7 mouse cellular contexts compared by ENCODE assay signal in genomic region chr6:87733131-87733930, GRCm38 (mm10). TPM values are rescaled to one million over a fixed set of nuclear protein-coding genes. Genes with fewer than 3 reads are reported as not detected.
DNase-seq lines count a peak whose midpoint lies in the region; ATAC-seq and TF ChIP-seq lines count a peak whose summit lies in the region.

No protein-coding gene starts in this region.

- no peak for TF ChIP-seq CTCF in cortical plate, adult 2 months (IDR thresholded peaks at IDR 0.05; ENCODE audit: extremely low read depth, insufficient read depth, low read length)

- H3K4me3 ChIP-seq in cortical plate, adult 2 months (ENCODE audit: insufficient read depth, low read length): peak overlapping the region; percentile 42
- peak overlapping the region; percentile 42 for H3K4me3 ChIP-seq in forebrain, embryonic 15.5 days
- H3K4me3 ChIP-seq in hindbrain, embryonic 16.5 days (ENCODE audit: low read length): peak overlapping the region; percentile 75
- no peak overlapping the region; the same call in 1 of the 2 replicates for H3K4me3 ChIP-seq in liver, embryonic 16.5 days (ENCODE audit: low read depth, low read length)
- H3K4me3 ChIP-seq in stomach, embryonic 15.5 days (replicated peaks): peak overlapping the region; percentile 42; the same call in 1 of the 2 replicates

- H3K4me1 ChIP-seq in cortical plate, adult 2 months (ENCODE audit: control insufficient read depth, insufficient read depth, low read length): peaks cover 2% of the 10 kb centered on the region
- H3K4me1 ChIP-seq in forebrain, embryonic 15.5 days: peaks cover 36% of the 10 kb centered on the region
- peaks cover 26% of the 10 kb centered on the region for H3K4me1 ChIP-seq in hindbrain, embryonic 16.5 days (ENCODE audit: control insufficient read depth, insufficient read depth, low read depth, low read length)
- H3K4me1 ChIP-seq in liver, embryonic 16.5 days (ENCODE audit: control insufficient read depth, low read depth, low read length): peaks cover 20% of the 10 kb centered on the region
- H3K4me1 ChIP-seq in stomach, embryonic 15.5 days: peaks cover 34% of the 10 kb centered on the region

- no peaks in the 10 kb centered on the region for H3K36me3 ChIP-seq in forebrain, embryonic 15.5 days
- no peaks in the 10 kb centered on the region for H3K36me3 ChIP-seq in hindbrain, embryonic 16.5 days (ENCODE audit: control insufficient read depth, insufficient read depth, low read length)
- no peaks in the 10 kb centered on the region for H3K36me3 ChIP-seq in liver, embryonic 16.5 days (ENCODE audit: control insufficient read depth, insufficient read depth)
- no peaks in the 10 kb centered on the region for H3K36me3 ChIP-seq in stomach, embryonic 15.5 days

- H3K27ac ChIP-seq in cortical plate, adult 2 months (ENCODE audit: insufficient read depth, low read length): no peak overlapping the region
- no peak overlapping the region for H3K27ac ChIP-seq in forebrain, embryonic 15.5 days (replicated peaks)
- no peak overlapping the region for H3K27ac ChIP-seq in hindbrain, embryonic 16.5 days (ENCODE audit: low read depth, low read length)
- no peak overlapping the region for H3K27ac ChIP-seq in liver, embryonic 16.5 days (ENCODE audit: low read length)
- H3K27ac ChIP-seq in stomach, embryonic 15.5 days: peak overlapping the region; percentile 52

- no peak for DNase-seq in embryo, embryonic 10.5 days (ENCODE audit: low spot score)

- H3K27me3 ChIP-seq in forebrain, embryonic 15.5 days: peaks cover 61% of the 10 kb centered on the region
- H3K27me3 ChIP-seq in hindbrain, embryonic 16.5 days (replicated peaks; ENCODE audit: control insufficient read depth, insufficient read depth, low read length): peaks cover 2% of the 10 kb centered on the region; the same call in 1 of the 2 replicates
- peaks cover 61% of the 10 kb centered on the region for H3K27me3 ChIP-seq in liver, embryonic 16.5 days (ENCODE audit: control insufficient read depth, insufficient read depth, low read depth, low read length)
- peaks cover 45% of the 10 kb centered on the region for H3K27me3 ChIP-seq in stomach, embryonic 15.5 days (replicated peaks)

- no peak for ATAC-seq in forebrain, embryonic 15.5 days (replicated peaks)
- ATAC-seq in hindbrain, embryonic 16.5 days: no peak
- peak; percentile 63; the same call in 1 of the 2 replicates for ATAC-seq in liver, embryonic 16.5 days (ENCODE audit: low read depth)
- peak; percentile 23; the same call in 1 of the 2 replicates for ATAC-seq in stomach, embryonic 15.5 days (ENCODE audit: insufficient read depth, low FRiP score, low read depth)
- no peak for ATAC-seq in erythroid progenitor cell, adult 5-6 weeks (replicated peaks; ENCODE audit: low FRiP score, poor library complexity, severe bottlenecking)

- TF ChIP-seq POLR2A in cortical plate, adult 2 months (IDR thresholded peaks at IDR 0.05; ENCODE audit: extremely low read depth, insufficient read depth, low read length): no peak

- peak overlapping the region; percentile 88 for H3K4me2 ChIP-seq in forebrain, embryonic 15.5 days (replicated peaks)
- H3K4me2 ChIP-seq in hindbrain, embryonic 16.5 days (ENCODE audit: low read length): peak overlapping the region; percentile 95
- H3K4me2 ChIP-seq in liver, embryonic 16.5 days (ENCODE audit: low read depth, low read length): peak overlapping the region; percentile 57; the same call in 1 of the 2 replicates
- peak overlapping the region; percentile 90 for H3K4me2 ChIP-seq in stomach, embryonic 15.5 days

- 25% methylated on average over 14 of the region's 14 CpGs for WGBS in forebrain, embryonic 15.5 days
- WGBS in hindbrain, embryonic 16.5 days: 24% methylated on average over 14 of the region's 14 CpGs
- WGBS in liver, embryonic 16.5 days (ENCODE audit: insufficient replicate concordance): 33% methylated on average over 14 of the region's 14 CpGs
- 31% methylated on average over 14 of the region's 14 CpGs for WGBS in stomach, embryonic 15.5 days

- no peaks in the 10 kb centered on the region for H3K9me3 ChIP-seq in forebrain, embryonic 15.5 days
- H3K9me3 ChIP-seq in hindbrain, embryonic 16.5 days (ENCODE audit: control insufficient read depth, low read length): no peaks in the 10 kb centered on the region
- H3K9me3 ChIP-seq in liver, embryonic 16.5 days (replicated peaks; ENCODE audit: control insufficient read depth, low read length): no peaks in the 10 kb centered on the region
- H3K9me3 ChIP-seq in stomach, embryonic 15.5 days: no peaks in the 10 kb centered on the region

- H3K9ac ChIP-seq in forebrain, embryonic 15.5 days (replicated peaks): no peak overlapping the region
- H3K9ac ChIP-seq in hindbrain, embryonic 16.5 days (ENCODE audit: low read depth, low read length): peak overlapping the region; percentile 58
- H3K9ac ChIP-seq in liver, embryonic 16.5 days (ENCODE audit: low read depth, low read length): no peak overlapping the region
- no peak overlapping the region for H3K9ac ChIP-seq in stomach, embryonic 15.5 days

RNA-seq across cellular contexts. Expression of gene Efcc1, which starts 2.7 kb away (rescaled TPM):
- polyA plus RNA-seq in cortical plate, adult 2 months (2012; rRNA removed): 6.3 and 6.7 TPM in 2 replicates
- 2.0 TPM in 2 replicates for polyA plus RNA-seq in forebrain, embryonic 15.5 days (2015; fragmentation: Nextera tagmentation; extraction: Ambion mirVana)
- 6.3 and 6.6 TPM in 2 replicates for polyA plus RNA-seq in hindbrain, embryonic 16.5 days (2015; fragmentation: Nextera tagmentation; extraction: Ambion mirVana)
- 0.18 and 0.23 TPM in 2 replicates for polyA plus RNA-seq in liver, embryonic 16.5 days (2015; fragmentation: Nextera tagmentation; extraction: Ambion mirVana)
- 1.5 and 1.8 TPM in 2 replicates for polyA plus RNA-seq in stomach, embryonic 15.5 days (2015; fragmentation: Nextera tagmentation; extraction: Ambion mirVana)
- total RNA-seq in erythroid progenitor cell, adult 5-6 weeks (2015; ENCODE audit: low replicate concordance): not detected in 2 replicates
- total RNA-seq in erythroid progenitor cell, adult 5-6 weeks (2017; ENCODE audit: low replicate concordance): 0.08 TPM in 1 of 2 replicates, not detected in the other

RNA-seq across cellular contexts. Expression of gene Gp9, which starts 44.5 kb away (rescaled TPM):
- 1.6 and 1.7 TPM in 2 replicates for polyA plus RNA-seq in cortical plate, adult 2 months (2012; rRNA removed)
- polyA plus RNA-seq in forebrain, embryonic 15.5 days (2015; fragmentation: Nextera tagmentation; extraction: Ambion mirVana): 0.46 and 0.65 TPM in 2 replicates
- 0.41 and 0.97 TPM in 2 replicates for polyA plus RNA-seq in hindbrain, embryonic 16.5 days (2015; fragmentation: Nextera tagmentation; extraction: Ambion mirVana)
- polyA plus RNA-seq in liver, embryonic 16.5 days (2015; fragmentation: Nextera tagmentation; extraction: Ambion mirVana): 24.8 and 26.2 TPM in 2 replicates
- polyA plus RNA-seq in stomach, embryonic 15.5 days (2015; fragmentation: Nextera tagmentation; extraction: Ambion mirVana): 1.7 and 2.4 TPM in 2 replicates
- 32.4 and 58.3 TPM in 2 replicates for total RNA-seq in erythroid progenitor cell, adult 5-6 weeks (2015; ENCODE audit: low replicate concordance)
- 11.4 and 18.4 TPM in 2 replicates for total RNA-seq in erythroid progenitor cell, adult 5-6 weeks (2017; ENCODE audit: low replicate concordance)

Comparison
In these comparisons a context has a peak if more than half of its experiments do, and no peak if none do; other contexts are left out.
1. ATAC-seq: peak in liver, embryonic 16.5 days (single experiment) and stomach, embryonic 15.5 days (single experiment); none in forebrain, embryonic 15.5 days (single experiment), hindbrain, embryonic 16.5 days (single experiment) and erythroid progenitor cell, adult 5-6 weeks (single experiment).
2. Peak in every context shown above with its lines, with median percentiles within 50 percentile points of each other: H3K4me2 ChIP-seq.